Comparison of ENCODE assay signal across 8 mouse cellular contexts in the genomic region with DNA sequence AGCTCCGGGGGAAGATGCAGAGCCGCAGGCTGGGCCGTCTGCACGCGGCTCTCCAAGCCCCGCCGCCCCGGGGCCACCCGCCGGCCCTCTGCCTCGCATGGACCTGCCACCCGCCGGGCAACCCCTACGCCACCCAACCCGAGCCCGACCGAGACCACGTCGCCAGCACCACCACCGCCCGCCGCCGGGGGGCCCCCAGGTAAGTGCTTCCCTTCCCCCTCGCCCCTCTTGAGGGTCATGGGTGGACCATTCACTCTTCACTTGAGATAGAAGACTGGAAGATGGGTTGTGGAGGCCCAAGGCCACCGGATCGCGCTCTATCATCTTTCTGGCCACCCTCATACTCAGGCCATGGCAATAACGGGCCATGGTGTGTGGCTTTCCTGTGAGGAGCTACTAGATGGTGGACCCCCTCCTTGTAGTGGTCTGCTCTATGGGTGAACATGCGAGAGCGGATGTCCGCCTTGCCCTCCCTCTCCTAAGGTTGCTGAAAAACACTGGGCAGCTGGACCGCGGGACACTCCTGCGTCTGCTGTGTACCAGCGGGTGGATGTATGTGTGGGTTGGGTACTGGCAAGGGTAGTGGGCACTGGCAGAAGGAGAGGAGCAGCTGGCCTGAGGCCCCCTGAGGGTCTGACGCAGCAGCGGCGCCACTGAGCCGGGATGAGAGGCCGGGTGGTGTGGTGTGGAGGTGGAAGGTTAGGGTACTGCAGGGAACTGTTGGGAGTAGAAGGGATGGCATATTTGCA. TPM values are rescaled to one million over a fixed set of nuclear protein-coding genes. Genes with fewer than 3 reads are reported as not detected.
DNase-seq lines count a peak whose midpoint lies in the region; ATAC-seq lines count a peak whose summit lies in the region.

No protein-coding gene starts in this region.

- H3K9me3 ChIP-seq in heart, embryonic 13.5 days = no peaks in the 10 kb centered on the region
- H3K9me3 ChIP-seq in embryonic facial prominence, embryonic 14.5 days (ENCODE audit: control insufficient read depth, low read length) = peaks cover 7% of the 10 kb centered on the region; the same call in 1 of the 2 replicates
- H3K9me3 ChIP-seq in midbrain, embryonic 16.5 days (replicated peaks; ENCODE audit: control insufficient read depth, low read length, poor library complexity, severe bottlenecking) = no peaks in the 10 kb centered on the region

- no peak overlapping the region for H3K27ac ChIP-seq in heart, embryonic 13.5 days (replicated peaks)
- no peak overlapping the region for H3K27ac ChIP-seq in embryonic facial prominence, embryonic 14.5 days (replicated peaks; ENCODE audit: low read depth, low read length)
- H3K27ac ChIP-seq in midbrain, embryonic 16.5 days (ENCODE audit: low read length) = peak overlapping the region; percentile 89

- H3K4me1 ChIP-seq in heart, embryonic 13.5 days = peaks cover 12% of the 10 kb centered on the region
- peaks cover 9% of the 10 kb centered on the region for H3K4me1 ChIP-seq in embryonic facial prominence, embryonic 14.5 days (ENCODE audit: control insufficient read depth, insufficient read depth, low read length)
- H3K4me1 ChIP-seq in midbrain, embryonic 16.5 days (ENCODE audit: control insufficient read depth, insufficient read depth, low read length) = peaks cover 15% of the 10 kb centered on the region

- intact Hi-C loops in heart, postnatal 36 days (cut with DNase I) = no loop called here

- H3K27me3 ChIP-seq in heart, embryonic 13.5 days (replicated peaks) = peaks cover 42% of the 10 kb centered on the region
- 0 out of 2 replicates have a peak, but pooled peaks cover 4% of the 10 kb centered on the region for H3K27me3 ChIP-seq in embryonic facial prominence, embryonic 14.5 days (replicated peaks; ENCODE audit: control insufficient read depth, insufficient read depth, low read length)
- no peaks in the 10 kb centered on the region for H3K27me3 ChIP-seq in midbrain, embryonic 16.5 days (ENCODE audit: control insufficient read depth, insufficient read depth, low read depth, low read length)

- peaks cover 37% of the 10 kb centered on the region for H3K36me3 ChIP-seq in heart, embryonic 13.5 days
- peaks cover 22% of the 10 kb centered on the region for H3K36me3 ChIP-seq in embryonic facial prominence, embryonic 14.5 days (ENCODE audit: control insufficient read depth, insufficient read depth, low read length)
- peaks cover 25% of the 10 kb centered on the region for H3K36me3 ChIP-seq in midbrain, embryonic 16.5 days (ENCODE audit: control insufficient read depth, insufficient read depth, low read length)

- no peak for DNase-seq in heart, postnatal 36 days
- DNase-seq in R1 (ENCODE audit: low read depth, low spot score) = peak; percentile 39
- no peak for DNase-seq in embryonic facial prominence, embryonic 14.5 days (ENCODE audit: low spot score)
- peak; percentile 63 to 64 for DNase-seq in layer of hippocampus, postnatal 10 days (ENCODE audit: low spot score in 2 of 2)
- no peak for DNase-seq in spleen, adult 12 weeks (ENCODE audit: low spot score)
- no peak for DNase-seq in gastrocnemius, postnatal 10 days

- 0 out of 2 replicates have a peak, but pooled peaks have one; percentile 6 for ATAC-seq in heart, embryonic 13.5 days (ENCODE audit: extremely low read depth, insufficient number of reproducible peaks, low FRiP score, low TSS enrichment)
- peak; percentile 21 for ATAC-seq in embryonic facial prominence, embryonic 14.5 days (ENCODE audit: low read depth)
- ATAC-seq in midbrain, embryonic 16.5 days = peak; percentile 68

- H3K9ac ChIP-seq in heart, embryonic 13.5 days = peak overlapping the region; percentile 71
- H3K9ac ChIP-seq in embryonic facial prominence, embryonic 14.5 days (ENCODE audit: low read depth, low read length) = peak overlapping the region; percentile 57
- peak overlapping the region; percentile 80 for H3K9ac ChIP-seq in midbrain, embryonic 16.5 days (ENCODE audit: low read depth, low read length)

- H3K4me2 ChIP-seq in heart, embryonic 13.5 days = peak overlapping the region; percentile 91
- peak overlapping the region; percentile 97 for H3K4me2 ChIP-seq in embryonic facial prominence, embryonic 14.5 days (ENCODE audit: low read depth, low read length)
- H3K4me2 ChIP-seq in midbrain, embryonic 16.5 days (ENCODE audit: low read length) = peak overlapping the region; percentile 69

- 8% methylated on average over 40 of the region's 40 CpGs for WGBS in heart, embryonic 13.5 days
- 13% methylated on average over 37 of the region's 40 CpGs for WGBS in embryonic facial prominence, embryonic 14.5 days
- 7% methylated on average over 28 of the region's 40 CpGs for WGBS in midbrain, embryonic 16.5 days

- peak overlapping the region; percentile 56 for H3K4me3 ChIP-seq in heart, embryonic 13.5 days
- peak overlapping the region; percentile 47 for H3K4me3 ChIP-seq in embryonic facial prominence, embryonic 14.5 days (ENCODE audit: low read depth, low read length)
- H3K4me3 ChIP-seq in midbrain, embryonic 16.5 days (ENCODE audit: low read depth, low read length) = peak overlapping the region; percentile 59

RNA-seq across cellular contexts. Expression of a gene that starts 6.7 kb away (rescaled TPM):
- polyA plus RNA-seq in heart, embryonic 13.5 days (2015; fragmentation: Nextera tagmentation; extraction: Ambion mirVana) = 41.6 and 44.0 TPM in 2 replicates
- total RNA-seq in heart, postnatal 36 days (2021) = 10 to 100 TPM; 11.7 to 12.3 TPM
- 56.4 and 58.7 TPM in 2 replicates for polyA plus RNA-seq in embryonic facial prominence, embryonic 14.5 days (2014; fragmentation: Nextera tagmentation; extraction: Ambion mirVana)
- 10 to 100 TPM; 45.4 to 49.4 TPM for total RNA-seq in layer of hippocampus, postnatal 10 days (2021)
- 95.6 and 97.6 TPM in 2 replicates for polyA plus RNA-seq in midbrain, embryonic 16.5 days (2015; fragmentation: Nextera tagmentation; extraction: Ambion mirVana)
- total RNA-seq in gastrocnemius, postnatal 10 days (2021) = 10 to 100 TPM; 12.9 to 15.2 TPM

RNA-seq across cellular contexts. Expression of a gene that starts 6.7 kb away (rescaled TPM):
- polyA plus RNA-seq in heart, embryonic 13.5 days (2015; fragmentation: Nextera tagmentation; extraction: Ambion mirVana) = 11.6 and 11.9 TPM in 2 replicates
- 1 to 10 TPM; 7.7 to 8.5 TPM for total RNA-seq in heart, postnatal 36 days (2021)
- polyA plus RNA-seq in embryonic facial prominence, embryonic 14.5 days (2014; fragmentation: Nextera tagmentation; extraction: Ambion mirVana) = 17.8 and 18.4 TPM in 2 replicates
- total RNA-seq in layer of hippocampus, postnatal 10 days (2021) = 10 to 100 TPM; 38.6 to 39.7 TPM
- polyA plus RNA-seq in midbrain, embryonic 16.5 days (2015; fragmentation: Nextera tagmentation; extraction: Ambion mirVana) = 50.2 and 57.9 TPM in 2 replicates
- total RNA-seq in gastrocnemius, postnatal 10 days (2021) = 1 to 10 TPM; 6.0 to 7.8 TPM

RNA-seq across cellular contexts. Expression of a gene that starts 8.2 kb away (rescaled TPM):
- polyA plus RNA-seq in heart, embryonic 13.5 days (2015; fragmentation: Nextera tagmentation; extraction: Ambion mirVana) = 0.27 TPM in 2 replicates
- under 1 TPM; 0.27 to 0.31 TPM for total RNA-seq in heart, postnatal 36 days (2021)
- polyA plus RNA-seq in embryonic facial prominence, embryonic 14.5 days (2014; fragmentation: Nextera tagmentation; extraction: Ambion mirVana) = 1.1 and 1.4 TPM in 2 replicates
- 10 to 100 TPM; 48.6 to 52.4 TPM for total RNA-seq in layer of hippocampus, postnatal 10 days (2021)
- polyA plus RNA-seq in midbrain, embryonic 16.5 days (2015; fragmentation: Nextera tagmentation; extraction: Ambion mirVana) = 22.9 and 23.0 TPM in 2 replicates
- total RNA-seq in gastrocnemius, postnatal 10 days (2021) = under 1 TPM; 0.28 to 0.38 TPM

RNA-seq across cellular contexts. Expression of a gene that starts 13.2 kb away (rescaled TPM):
- not detected in 2 replicates for polyA plus RNA-seq in heart, embryonic 13.5 days (2015; fragmentation: Nextera tagmentation; extraction: Ambion mirVana)
- total RNA-seq in heart, postnatal 36 days (2021) = not detected
- polyA plus RNA-seq in embryonic facial prominence, embryonic 14.5 days (2014; fragmentation: Nextera tagmentation; extraction: Ambion mirVana) = 0.42 TPM in 1 of 2 replicates, not detected in the other
- not detected for total RNA-seq in layer of hippocampus, postnatal 10 days (2021)
- polyA plus RNA-seq in midbrain, embryonic 16.5 days (2015; fragmentation: Nextera tagmentation; extraction: Ambion mirVana) = 0.28 and 0.45 TPM in 2 replicates
- total RNA-seq in gastrocnemius, postnatal 10 days (2021) = not detected

RNA-seq across cellular contexts. Expression of a gene that starts 13.8 kb away (rescaled TPM):
- polyA plus RNA-seq in heart, embryonic 13.5 days (2015; fragmentation: Nextera tagmentation; extraction: Ambion mirVana) = 12.5 and 13.3 TPM in 2 replicates
- total RNA-seq in heart, postnatal 36 days (2021) = 1 to 10 TPM; 1.3 to 2.2 TPM
- polyA plus RNA-seq in embryonic facial prominence, embryonic 14.5 days (2014; fragmentation: Nextera tagmentation; extraction: Ambion mirVana) = 20.7 and 20.8 TPM in 2 replicates
- 10 to 100 TPM; 11.3 to 13.2 TPM for total RNA-seq in layer of hippocampus, postnatal 10 days (2021)
- 14.9 and 16.5 TPM in 2 replicates for polyA plus RNA-seq in midbrain, embryonic 16.5 days (2015; fragmentation: Nextera tagmentation; extraction: Ambion mirVana)
- 1 to 10 TPM; 2.0 to 3.7 TPM for total RNA-seq in gastrocnemius, postnatal 10 days (2021)

Comparison
In these comparisons a context has a peak if more than half of its experiments do, and no peak if none do; other contexts are left out.
1. ATAC-seq: peak in every context shown above with its lines; median percentile 68 in midbrain, embryonic 16.5 days; 21 in embryonic facial prominence, embryonic 14.5 days; 6 in heart, embryonic 13.5 days.
2. DNase-seq: peak in R1 (single experiment) and layer of hippocampus, postnatal 10 days (2 of 2); none in heart, postnatal 36 days (0 of 2), embryonic facial prominence, embryonic 14.5 days (single experiment), spleen, adult 12 weeks (single experiment) and gastrocnemius, postnatal 10 days (single experiment).
3. RNA of a gene that starts 6.7 kb away (total RNA-seq): 38.6 to 39.7 TPM in layer of hippocampus, postnatal 10 days; 7.7 to 8.5 TPM in heart, postnatal 36 days and 6.0 to 7.8 TPM in gastrocnemius, postnatal 10 days; every median in the first group is over 4 times any median in the second.
4. RNA of a gene that starts 8.2 kb away (total RNA-seq): 48.6 to 52.4 TPM in layer of hippocampus, postnatal 10 days; 0.28 to 0.38 TPM in gastrocnemius, postnatal 10 days and 0.27 to 0.31 TPM in heart, postnatal 36 days; every median in the first group is over 10 times any median in the second.
5. Peak in every context shown above with its lines, with median percentiles within 50 percentile points of each other: H3K4me2 ChIP-seq, H3K4me3 ChIP-seq and H3K9ac ChIP-seq.